Mouse (Mus musculus) left cerebral cortex, adult 2 months (tissue): ENCODE results near the gene Nr2e1. TPM values are rescaled to one million over a fixed set of nuclear protein-coding genes. Genes with fewer than 3 reads are reported as not detected.

Experiments used
- DNase-seq, 2 experiments: peaks; one replicate each; pipeline ENCODE4 v3.0.0; 2021 to 2022; ENCODE audit warnings: low spot score in 2 of 2, mixed read lengths in 1 of 2; ENCODE audit errors: extremely low spot score in 1 of 2
- H3K27ac ChIP-seq: fragments of 200-600 bp; 2 replicates; pipeline ENCODE4 v1.8.1; 2022
- H3K4me3 ChIP-seq: fragments of 200-600 bp; 2 replicates; pipeline ENCODE4 v1.8.1; 2022
- CTCF ChIP-seq: fragments of 200-600 bp; IDR thresholded peaks from 2 replicates; pipeline ENCODE4 v1.8.1; 2022; ENCODE audit warnings: antibody characterized with exemption, mild to moderate bottlenecking, moderate library complexity
- intact Hi-C: fragments of 180-260 bp; cut with DNase I; formaldehyde crosslinking; loops from one replicate; pipeline ENCODE4 v1.15.1; 2025
- total RNA-seq, 2 experiments: library from RNA; stranded (reverse); gene quantifications; 2 replicates each; pipeline ENCODE4 v1.2.3; 2021

Gene Nr2e1
- total RNA-seq, 2 experiments from 2014 or later = 10.9 to 14.1 TPM

- Histone ChIP-seq H3K4me3 (no peak overlapping the region), H3K27ac (no peak overlapping the region)
- intact Hi-C loops = no loop called here
Observed at GRCm38 (mm10) chr10:42577525-42578280, 5.7 kb downstream of the Nr2e1 start.

GRCm38 (mm10) chr10:42574639-42575038 lies 8.8 kb downstream of the Nr2e1 start:
- Histone ChIP-seq H3K4me3 (no peak overlapping the region), H3K27ac (no peak overlapping the region)
- intact Hi-C loops = no loop called here
- no peak for TF ChIP-seq CTCF
- no peak for DNase-seq

More at GRCm38 (mm10) chr10:42577525-42578280, 5.7 kb downstream of the Nr2e1 start:
- TF ChIP-seq CTCF = no peak
- no peak for DNase-seq

GRCm38 (mm10) chr10:42572971-42573370 lies 10.5 kb downstream of the Nr2e1 start:
- no peak for DNase-seq
- peak overlapping the region; percentile 29 for H3K4me3 ChIP-seq

GRCm38 (mm10) chr10:42572567-42572966 lies 10.9 kb downstream of the Nr2e1 start:
- intact Hi-C loops = no loop called here
- Histone ChIP-seq H3K4me3 (peak overlapping the region; percentile 29), H3K27ac (no peak overlapping the region)
- no peak for DNase-seq
- no peak for TF ChIP-seq CTCF

More at GRCm38 (mm10) chr10:42572971-42573370, 10.5 kb downstream of the Nr2e1 start:
- intact Hi-C loops = no loop called here
- no peak for TF ChIP-seq CTCF
- H3K27ac ChIP-seq = no peak overlapping the region

GRCm38 (mm10) chr10:42562272-42562671 lies 21.2 kb downstream of the Nr2e1 start:
- no peak overlapping the region for H3K4me3 ChIP-seq
- intact Hi-C loops = no loop called here

GRCm38 (mm10) chr10:42559581-42560200 lies 23.7 kb downstream of the Nr2e1 start:
- Histone ChIP-seq H3K4me3 (no peak overlapping the region), H3K27ac (no peak overlapping the region)
- TF ChIP-seq CTCF = no peak
- DNase-seq = no peak
- intact Hi-C loops = no loop called here

More at GRCm38 (mm10) chr10:42562272-42562671, 21.2 kb downstream of the Nr2e1 start:
- no peak overlapping the region for H3K27ac ChIP-seq
- no peak for TF ChIP-seq CTCF
- no peak for DNase-seq

GRCm38 (mm10) chr10:42546507-42546906 lies 36.9 kb downstream of the Nr2e1 start:
- H3K4me3 ChIP-seq = no peak overlapping the region
- H3K27ac ChIP-seq = no peak overlapping the region
- DNase-seq = no peak
- TF ChIP-seq CTCF = no peak
- intact Hi-C loops = no loop called here

GRCm38 (mm10) chr10:42545707-42546503 lies 37.5 kb downstream of the Nr2e1 start:
- no peak for DNase-seq
- intact Hi-C loops = no loop called here
- no peak for TF ChIP-seq CTCF
- Histone ChIP-seq H3K27ac (no peak overlapping the region), H3K4me3 (no peak overlapping the region)

GRCm38 (mm10) chr10:42537571-42538316 lies 45.7 kb downstream of the Nr2e1 start:
- DNase-seq = no peak
- no peak overlapping the region for H3K27ac ChIP-seq
- intact Hi-C loops = no loop called here
- no peak for TF ChIP-seq CTCF
- H3K4me3 ChIP-seq = no peak overlapping the region

- intact Hi-C loops = no loop called here
- Histone ChIP-seq H3K27ac (no peak overlapping the region), H3K4me3 (no peak overlapping the region)
- no peak for TF ChIP-seq CTCF
- no peak for DNase-seq
Observed at GRCm38 (mm10) chr10:42533836-42534453, 49.5 kb downstream of the Nr2e1 start.

- intact Hi-C loops = no loop called here
- no peak overlapping the region for H3K27ac ChIP-seq
- no peak overlapping the region for H3K4me3 ChIP-seq
- TF ChIP-seq CTCF = no peak
- DNase-seq = no peak
Observed at GRCm38 (mm10) chr10:42525682-42526081, 57.8 kb downstream of the Nr2e1 start.
